Mouse (Mus musculus) spleen, postnatal 4 days (tissue): ENCODE data around the gene Jak1.
A peak's percentile ranks its signal among the peaks of the same experiment; 100 is the strongest.

Experiments used
- DNase-seq, 2 experiments: peaks; one replicate each; pipeline ENCODE4 v3.0.0; 2022; ENCODE audit warnings: low spot score in 2 of 2

Gene Jak1

GRCm38 (mm10) chr4:101264741-101265513 lies at the start of gene Jak1:
Jak1 (minus strand) TSS chr4:101265282.
- peak; percentile 98 for DNase-seq

GRCm38 (mm10) chr4:101312055-101312454 lies 47.0 kb upstream of the Jak1 start:
- DNase-seq, result no peak

GRCm38 (mm10) chr4:101308166-101308565 lies 43.1 kb upstream of the Jak1 start:
- DNase-seq, result no peak

GRCm38 (mm10) chr4:101307286-101307685 lies 42.2 kb upstream of the Jak1 start:
- DNase-seq, result no peak

- DNase-seq, result no peak
Observed at GRCm38 (mm10) chr4:101306132-101306915, 41.2 kb upstream of the Jak1 start.

GRCm38 (mm10) chr4:101305126-101305525 lies 40.0 kb upstream of the Jak1 start:
- no peak for DNase-seq

- DNase-seq, result no peak
Observed at GRCm38 (mm10) chr4:101304114-101304513, 39.0 kb upstream of the Jak1 start.

GRCm38 (mm10) chr4:101300392-101300910 lies 35.4 kb upstream of the Jak1 start:
- DNase-seq, result no peak

GRCm38 (mm10) chr4:101298311-101298990 lies 33.4 kb upstream of the Jak1 start:
- peak in 1 of 2 experiments; percentile 59 for DNase-seq

GRCm38 (mm10) chr4:101296836-101297235 lies 31.8 kb upstream of the Jak1 start:
- peak in 1 of 2 experiments; percentile 52 for DNase-seq

GRCm38 (mm10) chr4:101295788-101296187 lies 30.7 kb upstream of the Jak1 start:
- DNase-seq, result no peak

GRCm38 (mm10) chr4:101293661-101294060 lies 28.6 kb upstream of the Jak1 start:
- DNase-seq, result no peak

- peak; percentile 63 to 85 for DNase-seq
Observed at GRCm38 (mm10) chr4:101292736-101293541, 27.9 kb upstream of the Jak1 start.

- peak; percentile 79 to 90 for DNase-seq
Observed at GRCm38 (mm10) chr4:101292028-101292735, 27.1 kb upstream of the Jak1 start.

- no peak for DNase-seq
Observed at GRCm38 (mm10) chr4:101288292-101288691, 23.2 kb upstream of the Jak1 start.

GRCm38 (mm10) chr4:101286562-101286961 lies 21.5 kb upstream of the Jak1 start:
- DNase-seq, result no peak

- no peak for DNase-seq
Observed at GRCm38 (mm10) chr4:101285906-101286432, 20.9 kb upstream of the Jak1 start.

- DNase-seq, result no peak
Observed at GRCm38 (mm10) chr4:101283938-101284337, 18.9 kb upstream of the Jak1 start.

- DNase-seq, result no peak
Observed at GRCm38 (mm10) chr4:101282237-101282636, 17.2 kb upstream of the Jak1 start.

- DNase-seq, result no peak
Observed at GRCm38 (mm10) chr4:101280119-101280518, 15.0 kb upstream of the Jak1 start.
